Mouse (Mus musculus) left cerebral cortex, postnatal 25 days (tissue): ENCODE results near the gene Zfp781. TPM values are rescaled to one million over a fixed set of nuclear protein-coding genes. Genes with fewer than 3 reads are reported as not detected.
"Not testable (repeated sequence)": the region's sequence is repeated elsewhere in the genome, so short reads cannot be mapped to it uniquely, and the experiment has no call there.

Source experiments
- DNase-seq, 2 experiments: peaks; one replicate each; pipeline ENCODE4 v3.0.0; 2022; ENCODE audit warnings: low spot score in 2 of 2, mixed read lengths in 1 of 2
- intact Hi-C: fragments of 180-260 bp; cut with DNase I; formaldehyde crosslinking; loops from one replicate; pipeline ENCODE4 v1.15.1; 2025
- total RNA-seq, 2 experiments: library from RNA; stranded (reverse); gene quantifications; 2 replicates each; pipeline ENCODE4 v1.2.3; 2021

Zfp781 gene
- total RNA-seq: 1 to 10 TPM; 4.4 to 4.5 TPM

DNA sequence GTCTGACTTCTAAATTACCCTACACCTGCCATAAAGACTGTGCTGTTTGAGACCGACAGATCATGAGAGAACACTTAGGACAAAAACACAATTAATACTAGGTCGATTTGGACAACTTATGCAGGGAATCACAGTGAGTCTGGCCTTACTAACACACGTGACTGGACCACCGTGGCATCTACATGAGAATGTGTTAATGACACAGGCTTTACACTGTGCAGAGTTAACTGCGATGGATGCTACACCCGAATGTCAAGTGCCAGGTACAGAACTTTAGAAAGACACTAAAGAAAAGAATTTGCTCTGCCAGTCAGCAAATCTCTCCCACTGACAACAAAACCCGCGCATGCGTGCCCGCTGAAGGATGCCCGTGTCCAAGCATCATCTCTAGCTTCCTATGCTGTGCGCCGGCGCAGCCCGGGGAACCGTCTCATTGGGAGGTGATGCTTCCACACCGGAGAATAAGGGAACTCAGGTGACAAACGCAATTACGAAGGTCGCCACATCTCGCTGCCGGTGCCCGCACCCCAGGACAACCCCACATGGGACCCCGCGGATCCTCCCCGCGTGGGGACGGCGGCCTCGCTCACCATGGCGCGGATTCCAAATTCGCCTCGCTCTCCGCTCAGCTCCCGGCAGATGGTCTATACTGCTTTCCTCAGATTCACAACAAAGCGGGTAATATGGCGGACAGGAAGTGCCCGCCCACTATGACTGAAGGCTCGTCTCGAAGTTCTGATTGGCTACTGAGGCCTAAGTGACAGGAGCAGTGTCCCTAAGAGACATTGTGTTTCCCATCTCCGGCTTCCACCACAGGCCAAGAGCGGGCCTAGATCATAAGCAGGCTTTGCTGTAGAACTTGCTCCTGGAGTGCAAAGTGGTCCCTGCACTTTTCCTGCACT is at the start of gene Zfp781:
Gene Zfp781 (minus strand): TSS at position 639 of the 902 bp plus-strand sequence.
- intact Hi-C loops, DNase-seq: not testable (repeated sequence)

DNA sequence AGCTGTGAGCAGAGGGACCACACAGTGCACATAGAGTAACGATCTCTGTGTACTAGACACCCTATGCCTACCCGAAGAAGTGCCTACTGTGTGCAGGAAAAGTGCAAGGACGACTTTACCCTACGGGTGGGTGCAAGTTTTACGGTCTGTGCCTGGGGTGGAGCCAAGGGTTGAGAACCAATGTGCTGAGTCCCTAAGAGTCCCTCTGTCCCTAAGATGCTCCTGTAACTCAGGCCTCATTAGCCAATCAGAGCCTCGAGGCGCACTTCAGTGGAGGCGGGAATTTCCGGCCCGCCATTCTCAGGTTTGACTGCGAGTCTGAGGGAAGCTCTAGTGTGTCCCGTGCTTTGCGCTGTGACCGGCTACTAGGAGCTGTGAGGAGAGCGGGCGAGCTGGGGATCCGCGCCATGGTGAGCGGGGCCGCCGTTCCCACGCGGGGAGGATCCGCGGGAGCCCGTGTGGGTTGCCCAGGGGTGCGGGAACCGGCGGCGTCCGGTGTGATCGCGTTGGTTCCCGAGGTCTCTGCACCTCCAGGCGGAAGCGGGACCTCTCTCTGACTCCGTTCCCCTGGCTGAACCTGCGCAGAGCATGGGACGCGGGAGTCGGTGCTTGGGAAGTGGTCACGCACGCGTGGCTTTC is 48.2 kb upstream of the Zfp781 start:
- intact Hi-C loops: not testable (repeated sequence)
- peak in 1 of 2 experiments; percentile 16 for DNase-seq

DNA sequence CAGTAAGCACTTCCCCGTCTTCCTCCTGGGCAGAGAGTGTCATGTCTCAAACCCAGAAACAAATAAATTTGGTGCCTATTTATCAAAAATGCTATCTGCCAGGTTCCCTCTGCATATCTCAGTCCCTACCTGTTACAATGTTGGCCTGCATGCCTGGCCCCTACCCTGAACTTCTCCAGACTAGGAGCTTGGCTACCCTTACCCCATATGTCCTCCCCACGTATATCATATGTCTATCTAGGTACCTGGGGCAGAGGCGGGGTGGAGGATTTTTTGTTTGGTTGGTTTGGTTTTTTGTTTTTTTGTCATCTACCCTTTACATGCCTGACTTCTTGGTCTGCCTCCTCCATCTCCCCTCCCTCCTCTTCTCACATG is 451 bp upstream of the Zfp781 start:
- intact Hi-C loops, DNase-seq: not testable (repeated sequence)

DNA sequence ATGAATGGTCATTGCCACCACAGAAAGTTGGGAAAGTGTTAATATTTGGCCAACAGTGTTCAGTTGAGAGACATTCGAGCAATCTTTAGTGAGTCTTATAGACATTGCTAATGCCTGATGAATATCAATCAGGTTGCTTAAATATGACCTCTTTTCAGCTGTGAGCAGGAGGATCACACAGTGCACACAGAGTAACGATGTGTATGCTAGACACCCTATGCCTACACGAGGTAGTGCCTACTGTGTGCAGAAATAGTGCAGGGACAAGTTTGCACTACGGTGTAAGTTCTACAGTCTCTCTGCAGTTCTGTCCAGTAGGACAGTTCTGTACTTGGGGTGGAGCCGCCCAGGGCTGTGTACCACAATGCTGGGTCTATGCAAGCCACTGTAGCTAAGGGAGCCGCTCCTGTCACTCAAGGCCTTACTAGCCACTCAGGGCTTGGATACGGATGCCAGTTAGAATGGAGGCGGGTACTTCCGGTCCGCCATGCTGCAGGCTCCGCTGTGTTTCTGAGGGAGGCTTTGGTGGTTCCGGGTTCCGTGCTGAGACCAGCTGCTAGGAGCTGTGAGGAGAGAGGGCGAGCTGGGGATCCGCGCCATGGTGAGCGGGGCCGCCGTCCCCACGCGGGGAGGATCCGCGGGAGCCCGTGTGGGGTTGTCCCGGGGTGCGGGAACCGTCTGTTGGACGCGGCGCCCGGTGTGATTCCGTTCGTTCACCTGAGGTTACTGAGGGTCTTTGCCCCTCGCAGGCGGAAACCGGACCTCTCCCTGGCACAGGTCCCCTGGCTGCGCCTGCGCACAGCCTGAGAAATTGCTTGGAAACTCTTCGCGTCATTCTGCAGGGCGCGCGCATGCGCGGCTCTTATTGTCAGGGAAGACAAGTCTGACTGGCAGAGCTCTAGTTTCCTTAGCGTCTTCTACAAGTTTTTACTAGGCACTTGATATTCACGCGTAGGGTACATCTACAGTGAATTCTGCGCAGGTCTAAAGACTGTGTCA is 66.6 kb downstream of the Zfp781 start, which contains the start of gene Gm32687:
Gene Gm32687 (plus strand): TSS at position 526 of the 999 bp plus-strand sequence.
- DNase-seq: peak; percentile 1 to 2
- intact Hi-C loops: not testable (repeated sequence)

Other genes with a start within 250 kb of the Zfp781 start
- gene Zfp433, start 225.7 kb downstream of the Zfp781 start, total RNA-seq: 1 to 10 TPM; 7.2 to 8.3 TPM
- gene Gm3055, start 159.3 kb downstream of the Zfp781 start, total RNA-seq: 1 to 10 TPM; 8.5 to 9.1 TPM
- gene Gm4767, start 118.3 kb downstream of the Zfp781 start, total RNA-seq: 1 to 10 TPM; 2.3 to 2.9 TPM
- 1 to 10 TPM; 3.6 to 3.7 TPM for gene Gm32687, start 66.5 kb downstream of the Zfp781 start, total RNA-seq
- gene Zfp873, start 117.6 kb upstream of the Zfp781 start, total RNA-seq: 10 to 100 TPM; 10.4 to 10.6 TPM
- gene BC024063, start 152.9 kb upstream of the Zfp781 start, total RNA-seq: 1 to 10 TPM; 7.9 to 8.6 TPM
- 10 to 100 TPM in 1 of 2 experiments, 1 to 10 TPM in 1; 9.2 to 10.4 TPM for gene AU041133, start 197.5 kb upstream of the Zfp781 start, total RNA-seq